Mouse (Mus musculus): ENCODE measurements around the gene Sort1.

Gene Sort1

GRCm38 (mm10) chr3:108383485-108384354 is 99.8 kb downstream of the Sort1 start, which contains the start of gene Psrc1:
Psrc1 (plus strand) TSS chr3:108383839.
- DNase-seq (ENCODE audit: low read depth, low spot score): peak; percentile 69

- DNase-seq (ENCODE audit: low read depth, low spot score): no peak
These were observed 100.5 kb downstream of the Sort1 start for GRCm38 (mm10) chr3:108384425-108384824.

- no peak for DNase-seq (ENCODE audit: low read depth, low spot score)
These were observed 102.3 kb downstream of the Sort1 start for GRCm38 (mm10) chr3:108386186-108386585.

- peak; percentile 94 for DNase-seq (ENCODE audit: low read depth, low spot score)
These were observed 105.2 kb downstream of the Sort1 start for GRCm38 (mm10) chr3:108389111-108389545.

GRCm38 (mm10) chr3:108392299-108392698 is 108.4 kb downstream of the Sort1 start:
- DNase-seq (ENCODE audit: low read depth, low spot score): no peak

GRCm38 (mm10) chr3:108392793-108393192 is 108.9 kb downstream of the Sort1 start:
- no peak for DNase-seq (ENCODE audit: low read depth, low spot score)

GRCm38 (mm10) chr3:108398281-108398680 is 114.4 kb downstream of the Sort1 start:
- DNase-seq (ENCODE audit: low read depth, low spot score): no peak

- no peak for DNase-seq (ENCODE audit: low read depth, low spot score)
These were observed 116.6 kb downstream of the Sort1 start for GRCm38 (mm10) chr3:108400442-108400841.

- peak; percentile 94 for DNase-seq (ENCODE audit: low read depth, low spot score)
These were observed 118.0 kb downstream of the Sort1 start for GRCm38 (mm10) chr3:108401692-108402527.

GRCm38 (mm10) chr3:108402528-108402920 is 118.6 kb downstream of the Sort1 start:
- no peak for DNase-seq (ENCODE audit: low read depth, low spot score)

- no peak for DNase-seq (ENCODE audit: low read depth, low spot score)
These were observed 121.8 kb downstream of the Sort1 start for GRCm38 (mm10) chr3:108405536-108406305.

GRCm38 (mm10) chr3:108406306-108406885 is 122.5 kb downstream of the Sort1 start:
- no peak for DNase-seq (ENCODE audit: low read depth, low spot score)

GRCm38 (mm10) chr3:108408517-108409008 is 124.7 kb downstream of the Sort1 start:
- DNase-seq (ENCODE audit: low read depth, low spot score): no peak

- no peak for DNase-seq (ENCODE audit: low read depth, low spot score)
These were observed 125.9 kb downstream of the Sort1 start for GRCm38 (mm10) chr3:108409656-108410358.

- DNase-seq (ENCODE audit: low read depth, low spot score): no peak
These were observed 126.5 kb downstream of the Sort1 start for GRCm38 (mm10) chr3:108410359-108410714.
